Mouse (Mus musculus) midbrain, embryonic 11.5 days (tissue): ENCODE measurements around the gene Ppp3ca. TPM values are rescaled to one million over a fixed set of nuclear protein-coding genes. Genes with fewer than 3 reads are reported as not detected.

Source experiments
- ATAC-seq: fragments of 200-750 bp; cut with Nextera tagmentation; 2 replicates; pipeline ENCODE4 v1.8.0; 2017; ENCODE audit warnings: moderate TSS enrichment, moderate library complexity; ENCODE audit not compliant: low FRiP score
- DNase-seq: peaks from one replicate; pipeline ENCODE4 v3.0.0; 2015; ENCODE audit warnings: low spot score; ENCODE audit errors: missing footprints
- H3K27ac ChIP-seq: fragments of 300-500 bp; sonication (generic); 2 replicates; pipeline ENCODE4 v1.5.1; 2014; ENCODE audit warnings: low read depth, low read length
- H3K27me3 ChIP-seq: fragments of 300-500 bp; sonication (generic); 2 replicates; pipeline ENCODE4 v1.6.1; 2014; ENCODE audit warnings: mild to moderate bottlenecking, low read length, moderate library complexity, mixed read lengths; ENCODE audit not compliant: control insufficient read depth, insufficient read depth
- H3K36me3 ChIP-seq: fragments of 300-500 bp; sonication (generic); 2 replicates; pipeline ENCODE4 v1.6.1; 2014; ENCODE audit warnings: mild to moderate bottlenecking, low read length, moderate library complexity, mixed read lengths; ENCODE audit not compliant: control insufficient read depth, insufficient read depth
- H3K4me1 ChIP-seq: fragments of 300-500 bp; sonication (generic); 2 replicates; pipeline ENCODE4 v1.6.1; 2014; ENCODE audit warnings: low read length; ENCODE audit not compliant: control insufficient read depth, insufficient read depth
- H3K4me2 ChIP-seq: fragments of 300-500 bp; sonication (generic); 2 replicates; pipeline ENCODE4 v1.6.1; 2014; ENCODE audit warnings: mild to moderate bottlenecking, moderate library complexity
- H3K4me3 ChIP-seq: fragments of 300-500 bp; sonication (generic); 2 replicates; pipeline ENCODE4 v1.5.1; 2014; ENCODE audit warnings: low read depth, low read length
- H3K9ac ChIP-seq: fragments of 300-500 bp; sonication (generic); 2 replicates; pipeline ENCODE4 v1.6.1; 2014; ENCODE audit warnings: low read length
- H3K9me3 ChIP-seq: fragments of 300-500 bp; sonication (generic); 2 replicates; pipeline ENCODE4 v1.6.1; 2016; ENCODE audit warnings: low read length; ENCODE audit not compliant: control insufficient read depth
- WGBS: fragments of 180-500 bp; shearing (Covaris S2); extraction: QIAGEN DNeasy Blood & Tissue Kit; methylation state at CpG from one replicate; pipeline ENCODE4 v1.1.7; 2014; 5-methylcytosine and 5-hydroxymethylcytosine counted together
- polyA plus RNA-seq: library from polyadenylated mRNA; unstranded; fragments of >200 nt; fragmentation: Nextera tagmentation; extraction: Ambion mirVana; gene quantifications from 2 replicates; pipeline ENCODE4 v1.2.1, GENCODE M21; 2014

The Ppp3ca gene
- polyA plus RNA-seq, 1 experiment from 2014 or later, result 57.8 TPM

DNA sequence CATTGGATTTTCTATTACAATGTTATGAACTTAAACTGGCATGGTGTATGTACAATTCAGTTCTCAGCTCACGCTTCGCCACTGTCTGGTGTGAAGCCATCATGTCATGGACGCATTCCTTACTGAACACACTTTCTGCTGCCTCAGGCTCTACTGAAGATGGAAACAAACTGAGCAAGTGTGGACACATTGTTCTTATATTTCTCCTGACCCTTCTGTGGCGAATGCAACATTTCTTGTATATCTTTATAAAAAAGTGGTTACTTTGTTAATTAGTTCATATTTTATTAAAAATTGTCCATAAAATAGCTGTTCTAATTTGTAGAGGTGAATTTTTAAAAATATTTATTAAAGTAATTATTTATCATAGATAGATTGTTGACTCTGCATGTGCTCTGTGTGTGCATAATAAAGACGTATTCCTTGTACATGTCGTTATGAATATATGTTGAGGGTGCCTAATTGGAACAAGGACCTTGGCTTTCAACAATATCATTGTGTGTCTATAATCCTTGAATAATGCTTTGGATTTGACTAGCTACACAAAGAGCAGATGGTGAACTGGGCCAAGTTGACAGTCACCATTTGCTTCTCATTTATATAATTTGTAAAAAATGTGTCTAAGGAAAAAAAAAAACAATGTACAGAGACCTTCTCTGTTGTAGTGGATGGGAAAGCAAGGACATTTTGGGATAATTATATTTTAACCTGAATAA lies 79.0 kb downstream of the Ppp3ca start:
- peaks cover 2% of the 10 kb centered on the region for H3K4me1 ChIP-seq
- H3K4me3 ChIP-seq, result no peak overlapping the region
- WGBS, result 79% methylated on average over 6 of the region's 6 CpGs
- DNase-seq (no peak), ATAC-seq (no peak)
- no peak overlapping the region for H3K27ac ChIP-seq
- H3K27me3 ChIP-seq, result no peaks in the 10 kb centered on the region
- no peak overlapping the region for H3K9ac ChIP-seq
- no peak overlapping the region for H3K4me2 ChIP-seq
- no peaks in the 10 kb centered on the region for H3K36me3 ChIP-seq
- H3K9me3 ChIP-seq, result no peaks in the 10 kb centered on the region

DNA sequence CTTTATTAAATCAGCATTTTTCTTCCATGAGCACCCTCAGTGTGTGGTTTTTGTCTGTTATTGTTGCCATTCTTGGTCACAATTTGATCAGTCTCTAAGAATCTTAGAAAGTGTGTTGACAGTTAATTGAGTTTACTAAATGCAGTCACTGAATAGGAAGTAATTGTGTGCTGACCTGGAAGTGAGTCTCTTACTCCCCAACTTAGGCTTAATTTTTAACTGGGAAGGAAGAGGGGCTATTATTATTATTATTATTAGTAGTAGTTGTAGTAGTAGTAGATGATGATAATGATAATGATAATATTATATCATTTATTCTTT lies 79.5 kb downstream of the Ppp3ca start:
- Histone ChIP-seq H3K4me3 (no peak overlapping the region), H3K9me3 (no peaks in the 10 kb centered on the region), H3K9ac (no peak overlapping the region), H3K27ac (no peak overlapping the region), H3K4me2 (no peak overlapping the region), H3K36me3 (no peaks in the 10 kb centered on the region), H3K27me3 (no peaks in the 10 kb centered on the region), H3K4me1 (peaks cover 2% of the 10 kb centered on the region)
- no peak for ATAC-seq
- no peak for DNase-seq

DNA sequence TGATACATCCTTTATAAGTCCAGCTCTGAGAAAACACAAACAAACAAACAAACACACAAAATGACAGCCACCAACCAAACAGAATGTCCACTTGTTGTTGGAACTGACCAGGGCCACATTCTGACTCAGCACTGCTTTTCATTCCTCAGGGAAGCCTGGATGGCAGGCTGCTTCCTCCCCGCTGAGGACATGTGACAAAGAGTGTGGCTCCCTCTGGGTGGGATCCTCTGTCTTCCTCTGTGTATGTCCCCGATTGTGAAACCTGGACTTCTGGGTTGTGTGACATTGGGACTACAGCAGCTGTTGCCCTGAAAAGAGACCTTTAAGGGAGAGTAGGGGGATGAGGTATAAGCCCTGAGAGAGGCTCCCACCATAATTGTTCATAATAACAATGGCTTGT lies 80.0 kb downstream of the Ppp3ca start:
- ATAC-seq (0 out of 2 replicates have a peak, but pooled peaks have one; percentile 47), DNase-seq (no peak)
- H3K4me1 ChIP-seq, result peaks cover 2% of the 10 kb centered on the region; the same call in 1 of the 2 replicates
- 32% methylated on average over 2 of the region's 2 CpGs for WGBS
- H3K4me2 ChIP-seq, result no peak overlapping the region
- no peak overlapping the region for H3K27ac ChIP-seq
- H3K9me3 ChIP-seq, result no peaks in the 10 kb centered on the region
- no peak overlapping the region for H3K9ac ChIP-seq
- H3K27me3 ChIP-seq, result no peaks in the 10 kb centered on the region
- no peaks in the 10 kb centered on the region for H3K36me3 ChIP-seq
- H3K4me3 ChIP-seq, result no peak overlapping the region

DNA sequence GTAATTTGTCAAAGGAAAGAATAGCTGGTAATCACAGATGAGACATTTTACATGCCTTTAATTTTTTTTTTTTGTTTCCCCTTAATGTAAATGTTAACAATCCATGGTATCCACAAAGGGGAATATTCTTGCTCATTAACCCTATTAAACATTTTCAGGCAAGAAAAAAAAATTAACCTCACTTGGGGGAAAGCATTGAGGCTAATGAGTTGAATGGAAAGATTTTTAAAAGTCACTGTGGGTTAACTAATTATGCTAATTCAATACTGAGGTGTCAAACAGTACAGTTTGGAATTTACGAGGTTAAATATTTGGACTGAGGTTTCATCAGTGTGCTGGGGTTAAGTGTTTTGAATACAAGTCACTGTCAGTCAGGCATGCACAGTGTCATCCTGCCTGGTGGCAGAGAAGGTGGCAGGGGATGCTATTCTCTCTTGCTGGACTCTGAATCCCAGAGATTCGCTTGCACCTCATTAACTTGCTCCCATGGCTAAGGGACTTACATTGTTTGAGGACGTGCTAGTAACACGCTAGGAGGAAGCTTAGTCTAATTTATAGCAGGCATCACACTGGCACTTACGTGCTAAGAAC lies 82.3 kb downstream of the Ppp3ca start:
- Histone ChIP-seq H3K4me2 (no peak overlapping the region), H3K4me1 (peaks cover 2% of the 10 kb centered on the region; the same call in 1 of the 2 replicates), H3K36me3 (no peaks in the 10 kb centered on the region), H3K27ac (no peak overlapping the region), H3K27me3 (no peaks in the 10 kb centered on the region), H3K4me3 (no peak overlapping the region), H3K9ac (no peak overlapping the region), H3K9me3 (no peaks in the 10 kb centered on the region)
- ATAC-seq, result 0 out of 2 replicates have a peak, but pooled peaks have one; percentile 40
- no peak for DNase-seq
- 62% methylated on average over 5 of the region's 5 CpGs for WGBS

DNA sequence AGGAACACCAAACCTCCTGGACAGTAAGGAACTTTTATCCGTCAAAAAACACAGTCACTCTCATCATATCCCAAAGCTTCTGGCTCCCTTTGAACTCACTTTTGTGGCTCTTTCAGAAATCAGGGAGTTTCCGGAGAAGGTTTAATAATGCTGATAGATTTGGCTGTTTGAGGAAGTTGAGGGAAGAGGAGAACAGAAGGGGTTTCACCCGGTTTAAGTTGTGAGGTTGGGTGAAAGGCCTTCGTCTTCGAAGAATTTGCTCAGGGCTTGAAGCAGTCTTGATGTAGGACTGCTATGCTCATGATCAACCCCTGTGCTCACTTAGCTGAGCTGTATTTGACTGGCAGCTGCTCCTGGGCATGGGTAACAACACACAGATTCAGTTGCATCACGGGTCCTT lies 86.2 kb downstream of the Ppp3ca start:
- Histone ChIP-seq H3K4me3 (no peak overlapping the region), H3K4me1 (no peaks in the 10 kb centered on the region), H3K36me3 (no peaks in the 10 kb centered on the region), H3K9me3 (no peaks in the 10 kb centered on the region), H3K27me3 (no peaks in the 10 kb centered on the region), H3K27ac (no peak overlapping the region), H3K4me2 (no peak overlapping the region), H3K9ac (no peak overlapping the region)
- WGBS, result 88% methylated on average over 6 of the region's 6 CpGs
- ATAC-seq (no peak), DNase-seq (no peak)

DNA sequence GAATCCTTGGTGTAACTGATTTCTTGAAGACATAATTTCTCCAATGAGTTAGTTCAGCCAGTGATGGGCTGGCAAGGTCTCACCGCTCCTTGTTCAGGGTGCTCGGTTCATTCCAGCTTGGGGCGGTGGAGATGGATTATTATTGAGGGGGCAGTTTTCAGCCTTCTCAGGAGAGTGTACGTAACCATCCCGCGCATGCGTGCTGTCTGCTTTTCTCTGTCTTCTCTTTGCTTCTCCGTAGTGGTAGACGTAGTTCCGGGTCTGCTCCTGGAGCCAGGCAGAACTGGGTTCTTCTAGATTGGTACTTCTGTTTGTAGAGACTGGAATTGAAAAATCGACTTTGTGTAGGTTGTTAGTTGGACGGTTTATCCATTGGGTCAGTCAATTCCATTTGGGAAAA lies 89.5 kb downstream of the Ppp3ca start:
- DNase-seq (no peak), ATAC-seq (no peak)
- no peaks in the 10 kb centered on the region for H3K36me3 ChIP-seq
- H3K9ac ChIP-seq, result no peak overlapping the region
- H3K27ac ChIP-seq, result no peak overlapping the region
- H3K4me1 ChIP-seq, result no peaks in the 10 kb centered on the region
- 93% methylated on average over 12 of the region's 12 CpGs for WGBS
- no peak overlapping the region for H3K4me2 ChIP-seq
- H3K4me3 ChIP-seq, result no peak overlapping the region
- H3K27me3 ChIP-seq, result no peaks in the 10 kb centered on the region
- no peaks in the 10 kb centered on the region for H3K9me3 ChIP-seq

DNA sequence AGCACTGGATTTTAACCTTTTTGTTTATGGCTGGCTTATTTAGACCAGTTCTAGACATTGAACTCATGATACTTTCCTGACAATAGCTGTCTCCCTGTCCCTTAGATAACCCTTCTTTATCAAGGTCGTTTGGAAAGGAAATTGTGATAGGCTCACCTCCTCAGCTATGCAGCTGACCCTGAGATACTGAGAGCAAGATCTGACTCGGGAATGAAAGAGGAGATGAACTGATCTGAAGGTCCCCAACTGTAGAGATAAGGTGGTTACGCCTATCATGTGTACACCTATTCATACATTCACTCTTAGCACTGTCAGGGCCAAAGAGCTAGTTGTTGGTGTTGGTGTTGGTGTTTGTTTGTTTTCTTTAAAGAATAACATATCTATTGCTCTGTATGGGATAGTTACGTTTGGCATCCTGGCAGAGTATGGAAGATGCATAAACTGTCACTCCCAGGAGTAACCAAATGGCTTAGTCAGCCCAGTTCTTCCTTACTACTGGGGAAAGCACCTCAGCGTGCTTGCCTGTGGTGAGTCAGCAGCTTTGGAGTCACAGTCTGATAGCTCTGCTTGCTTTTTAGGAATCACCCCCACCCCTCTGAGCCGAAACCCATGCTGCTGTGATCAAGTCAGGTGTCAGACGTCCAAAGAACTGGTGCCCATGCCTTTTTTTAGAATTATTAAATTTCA lies 91.5 kb downstream of the Ppp3ca start:
- DNase-seq, result no peak
- H3K9ac ChIP-seq, result no peak overlapping the region
- no peaks in the 10 kb centered on the region for H3K27me3 ChIP-seq
- no peaks in the 10 kb centered on the region; the same call in 1 of the 2 replicates for H3K4me1 ChIP-seq
- H3K36me3 ChIP-seq, result no peaks in the 10 kb centered on the region
- H3K27ac ChIP-seq, result no peak overlapping the region
- 0 out of 2 replicates have a peak, but pooled peaks have one; percentile 28 for ATAC-seq
- WGBS, result 86% methylated on average over 7 of the region's 7 CpGs
- H3K4me2 ChIP-seq, result no peak overlapping the region
- H3K4me3 ChIP-seq, result no peak overlapping the region
- H3K9me3 ChIP-seq, result no peaks in the 10 kb centered on the region

DNA sequence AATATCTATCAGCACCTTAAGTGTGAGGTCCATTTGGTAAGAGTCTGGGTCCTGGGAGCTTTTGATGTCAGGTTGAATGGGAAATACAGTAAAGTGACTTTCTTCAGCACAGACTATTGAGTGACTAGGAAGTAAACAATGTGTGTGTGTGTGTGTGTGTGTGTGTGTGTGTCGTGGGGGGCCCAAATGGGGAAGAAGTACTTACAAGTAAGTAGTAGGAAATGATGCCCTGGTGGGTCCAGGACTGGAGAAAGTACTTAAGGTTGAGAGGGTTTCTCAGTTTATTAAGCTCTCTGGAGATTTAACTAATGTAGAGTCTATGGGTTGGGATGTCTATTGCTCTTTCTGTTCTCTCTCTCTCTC lies 92.0 kb downstream of the Ppp3ca start:
- DNase-seq, result no peak
- Histone ChIP-seq H3K9ac (no peak overlapping the region), H3K4me2 (no peak overlapping the region), H3K36me3 (no peaks in the 10 kb centered on the region), H3K27ac (no peak overlapping the region), H3K4me1 (no peaks in the 10 kb centered on the region; the same call in 1 of the 2 replicates), H3K4me3 (no peak overlapping the region), H3K9me3 (no peaks in the 10 kb centered on the region), H3K27me3 (no peaks in the 10 kb centered on the region)
- ATAC-seq, result no peak
- 100% methylated on average over 1 of the region's 1 CpGs for WGBS

DNA sequence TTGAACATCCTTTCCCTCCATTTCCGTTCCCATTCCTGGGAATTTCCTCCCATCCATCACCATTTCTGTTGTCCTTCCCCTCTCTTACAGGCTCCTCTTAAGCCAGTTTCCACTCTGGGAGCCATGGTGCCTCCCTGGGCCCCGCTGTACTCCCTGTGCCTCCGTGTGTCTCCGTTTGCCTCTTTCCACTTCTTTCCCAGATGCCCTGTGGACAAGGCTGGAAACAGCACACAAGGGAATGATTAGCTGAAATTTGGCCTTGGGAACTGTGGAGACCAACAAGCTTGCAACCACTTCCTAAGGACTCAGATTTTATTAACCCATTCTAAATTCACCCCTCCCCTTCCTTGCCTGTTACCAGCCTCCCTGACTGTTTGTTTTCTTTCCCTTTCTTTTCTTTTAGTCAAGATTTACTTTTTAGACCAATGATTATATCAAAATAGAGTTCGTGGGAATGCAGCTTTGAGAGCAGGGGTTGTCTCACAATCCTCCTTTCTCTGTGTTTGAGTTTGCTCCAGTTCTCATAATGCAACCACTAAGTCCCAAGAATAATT lies 93.9 kb downstream of the Ppp3ca start:
- H3K4me1 ChIP-seq, result no peaks in the 10 kb centered on the region; the same call in 1 of the 2 replicates
- no peak overlapping the region for H3K4me2 ChIP-seq
- H3K9me3 ChIP-seq, result no peaks in the 10 kb centered on the region
- ATAC-seq (no peak), DNase-seq (no peak)
- H3K27ac ChIP-seq, result no peak overlapping the region
- no peaks in the 10 kb centered on the region for H3K27me3 ChIP-seq
- H3K9ac ChIP-seq, result no peak overlapping the region
- 76% methylated on average over 5 of the region's 5 CpGs for WGBS
- no peaks in the 10 kb centered on the region for H3K36me3 ChIP-seq
- no peak overlapping the region for H3K4me3 ChIP-seq
